Mouse (Mus musculus) forebrain, postnatal 0 days (tissue): ENCODE data around the gene Trem1. TPM values are rescaled to one million over a fixed set of nuclear protein-coding genes. Genes with fewer than 3 reads are reported as not detected.

Source experiments
- ATAC-seq: fragments of 200-750 bp; cut with Nextera tagmentation; 2 replicates; pipeline ENCODE4 v1.8.0; 2017; ENCODE audit warnings: mild to moderate bottlenecking, moderate library complexity
- DNase-seq: peaks from one replicate; pipeline ENCODE4 v3.0.0-alpha.2; 2015
- H3K27ac ChIP-seq: fragments of 300-500 bp; sonication (generic); 2 replicates; pipeline ENCODE4 v1.5.1; 2014; ENCODE audit warnings: low read depth, mild to moderate bottlenecking, antibody characterized with exemption, low read length, moderate library complexity, mixed read lengths
- H3K27me3 ChIP-seq: fragments of 300-500 bp; sonication (generic); 2 replicates; pipeline ENCODE4 v1.6.1; 2014; ENCODE audit warnings: mild to moderate bottlenecking, low read length, mixed read lengths; ENCODE audit not compliant: insufficient read depth
- H3K36me3 ChIP-seq: fragments of 300-500 bp; sonication (generic); 2 replicates; pipeline ENCODE4 v1.6.1; 2014; ENCODE audit warnings: mild to moderate bottlenecking, moderate library complexity; ENCODE audit not compliant: insufficient read depth
- H3K4me1 ChIP-seq: fragments of 300-500 bp; sonication (generic); 2 replicates; pipeline ENCODE4 v1.6.1; 2014; ENCODE audit warnings: antibody characterized with exemption; ENCODE audit not compliant: insufficient read depth
- H3K4me2 ChIP-seq: fragments of 300-500 bp; sonication (generic); 2 replicates; pipeline ENCODE4 v1.6.1; 2014; ENCODE audit warnings: low read depth, mild to moderate bottlenecking, moderate library complexity
- H3K4me3 ChIP-seq: fragments of 300-500 bp; sonication (generic); 2 replicates; pipeline ENCODE4 v1.5.1; 2014; ENCODE audit warnings: low read depth, low read length, mixed read lengths
- H3K9ac ChIP-seq: fragments of 300-500 bp; sonication (generic); 2 replicates; pipeline ENCODE4 v1.6.1; 2014; ENCODE audit warnings: mild to moderate bottlenecking
- H3K9me3 ChIP-seq: fragments of 300-500 bp; sonication (generic); 2 replicates; pipeline ENCODE4 v1.6.1; 2016; ENCODE audit warnings: low read length
- CTCF ChIP-seq: sonication (generic); IDR thresholded peaks from 2 replicates; pipeline ENCODE4 v1.5.1; 2016; ENCODE audit warnings: antibody characterized with exemption, control low read depth, low read depth
- WGBS: fragments of 180-500 bp; shearing (Covaris S2); extraction: QIAGEN DNeasy Blood & Tissue Kit; methylation state at CpG from one replicate; pipeline ENCODE4 v1.1.7; 2014; 5-methylcytosine and 5-hydroxymethylcytosine counted together
- polyA plus RNA-seq: library from polyadenylated mRNA; unstranded; fragments of >200 nt; fragmentation: Nextera tagmentation; extraction: Ambion mirVana; gene quantifications from 2 replicates; pipeline ENCODE4 v1.2.1, GENCODE M21; 2015
- total RNA-seq: library from RNA; depleted of rRNA; stranded (reverse); fragments of >200 nt; gene quantifications from 2 replicates; pipeline ENCODE4 v1.2.3, GENCODE M21; 2014

Gene Trem1
- total and polyA plus RNA-seq, 2 experiments from 2014 or later, result 0.08 to 0.24 TPM

- no peaks in the 10 kb centered on the region for H3K27me3 ChIP-seq
- 89% methylated on average over 4 of the region's 4 CpGs for WGBS
- H3K9ac ChIP-seq, result no peak overlapping the region
- H3K4me2 ChIP-seq, result no peak overlapping the region
- no peak overlapping the region for H3K27ac ChIP-seq
- TF ChIP-seq CTCF, result no peak
- no peaks in the 10 kb centered on the region for H3K4me1 ChIP-seq
- no peaks in the 10 kb centered on the region for H3K9me3 ChIP-seq
- ATAC-seq (no peak), DNase-seq (no peak)
- H3K36me3 ChIP-seq, result no peaks in the 10 kb centered on the region
- no peak overlapping the region for H3K4me3 ChIP-seq
These were observed 1.2 kb downstream of the Trem1 start for GRCm38 (mm10) chr17:48233789-48234188.

GRCm38 (mm10) chr17:48234550-48234949 lies 2.0 kb downstream of the Trem1 start:
- H3K4me1 ChIP-seq, result no peaks in the 10 kb centered on the region
- H3K27me3 ChIP-seq, result no peaks in the 10 kb centered on the region
- no peak for ATAC-seq
- H3K4me3 ChIP-seq, result no peak overlapping the region
- no peak overlapping the region for H3K9ac ChIP-seq
- H3K27ac ChIP-seq, result no peak overlapping the region
- 78% methylated on average over 5 of the region's 5 CpGs for whole genome bisulfite sequencing
- TF ChIP-seq CTCF, result no peak
- DNase-seq, result no peak
- H3K36me3 ChIP-seq, result no peaks in the 10 kb centered on the region
- H3K9me3 ChIP-seq, result no peaks in the 10 kb centered on the region
- no peak overlapping the region for H3K4me2 ChIP-seq

DNA sequence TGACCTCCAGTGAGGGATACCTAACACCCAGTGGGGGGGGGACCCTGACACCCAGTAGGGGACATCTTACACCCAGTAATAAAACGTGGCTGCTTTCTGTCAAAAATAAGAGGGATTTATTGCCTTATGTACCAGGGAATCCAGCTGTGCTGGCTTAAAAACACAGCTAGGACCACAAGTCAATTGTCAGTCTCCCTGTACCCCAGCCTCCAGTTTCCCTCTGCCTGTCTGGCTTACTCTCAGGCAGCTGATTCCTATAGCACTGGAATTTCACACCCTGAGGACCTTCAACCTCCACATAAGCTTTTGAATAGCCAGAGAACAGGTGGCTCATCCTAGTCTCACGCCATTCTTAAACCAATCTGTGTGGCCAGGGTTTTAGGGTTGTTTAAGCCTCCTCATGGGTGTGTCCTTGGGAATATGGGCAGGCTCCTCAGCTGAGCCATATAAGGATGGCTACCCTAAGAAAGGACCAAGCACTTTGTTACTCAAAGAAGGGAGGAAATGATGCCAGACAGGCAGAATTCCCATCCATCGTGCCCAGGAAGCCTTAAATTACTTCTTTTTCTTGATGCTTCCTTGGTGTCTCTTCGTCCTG lies 3.3 kb downstream of the Trem1 start:
- Histone ChIP-seq H3K4me1 (no peaks in the 10 kb centered on the region), H3K36me3 (no peaks in the 10 kb centered on the region), H3K27ac (no peak overlapping the region), H3K27me3 (no peaks in the 10 kb centered on the region), H3K4me3 (no peak overlapping the region), H3K4me2 (no peak overlapping the region), H3K9me3 (no peaks in the 10 kb centered on the region), H3K9ac (no peak overlapping the region)
- no peak for DNase-seq
- 66% methylated on average over 4 of the region's 4 CpGs for WGBS
- no peak for TF ChIP-seq CTCF
- no peak for ATAC-seq

DNA sequence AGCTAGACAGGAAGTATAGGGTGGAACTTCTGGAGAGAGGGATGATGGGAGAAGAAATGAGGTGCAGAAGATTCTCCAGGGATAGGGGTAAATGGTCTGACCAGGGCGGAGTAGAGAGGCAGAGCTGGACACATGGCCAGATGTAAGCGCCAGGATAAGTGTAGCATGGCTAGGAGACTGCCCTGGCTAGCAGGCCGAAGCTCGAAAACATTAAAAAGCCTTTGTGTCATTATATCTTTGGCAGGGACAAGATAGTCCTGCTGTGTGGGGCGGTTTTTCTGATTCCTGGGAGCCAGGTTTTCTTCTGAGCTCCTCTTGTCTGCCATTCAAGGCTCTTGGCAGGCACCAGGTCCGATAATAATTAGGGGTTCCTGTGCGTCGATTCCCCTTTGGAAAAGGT lies 5.1 kb downstream of the Trem1 start:
- Histone ChIP-seq H3K4me3 (no peak overlapping the region), H3K9ac (no peak overlapping the region), H3K9me3 (no peaks in the 10 kb centered on the region), H3K27me3 (no peaks in the 10 kb centered on the region), H3K27ac (no peak overlapping the region), H3K36me3 (no peaks in the 10 kb centered on the region), H3K4me1 (no peaks in the 10 kb centered on the region), H3K4me2 (no peak overlapping the region)
- ATAC-seq (no peak), DNase-seq (no peak)
- TF ChIP-seq CTCF, result no peak
- 85% methylated on average over 8 of the region's 8 CpGs for WGBS

- TF ChIP-seq CTCF, result no peak
- 82% methylated on average over 11 of the region's 11 CpGs for WGBS
- no peak within 1 kb of the TSS for H3K4me3 ChIP-seq
- H3K36me3 ChIP-seq, result no peaks in the 10 kb centered on the region
- H3K27ac ChIP-seq, result no peak within 1 kb of the TSS
- H3K9ac ChIP-seq, result no peak within 1 kb of the TSS
- no peaks in the 10 kb centered on the region for H3K27me3 ChIP-seq
- no peaks in the 10 kb centered on the region for H3K9me3 ChIP-seq
- DNase-seq (no peak), ATAC-seq (no peak)
- H3K4me2 ChIP-seq, result no peak within 1 kb of the TSS
- H3K4me1 ChIP-seq, result no peaks in the 10 kb centered on the region
These were observed 14.8 kb downstream of the Trem1 start, which contains the start of gene Trem3 for GRCm38 (mm10) chr17:48247221-48247928. Gene Trem3, plus strand, starts transcription at chr17:48247777.

GRCm38 (mm10) chr17:48249039-48249438 lies 16.5 kb downstream of the Trem1 start:
- DNase-seq, result no peak
- H3K27ac ChIP-seq, result no peak overlapping the region
- no peak for TF ChIP-seq CTCF

DNA sequence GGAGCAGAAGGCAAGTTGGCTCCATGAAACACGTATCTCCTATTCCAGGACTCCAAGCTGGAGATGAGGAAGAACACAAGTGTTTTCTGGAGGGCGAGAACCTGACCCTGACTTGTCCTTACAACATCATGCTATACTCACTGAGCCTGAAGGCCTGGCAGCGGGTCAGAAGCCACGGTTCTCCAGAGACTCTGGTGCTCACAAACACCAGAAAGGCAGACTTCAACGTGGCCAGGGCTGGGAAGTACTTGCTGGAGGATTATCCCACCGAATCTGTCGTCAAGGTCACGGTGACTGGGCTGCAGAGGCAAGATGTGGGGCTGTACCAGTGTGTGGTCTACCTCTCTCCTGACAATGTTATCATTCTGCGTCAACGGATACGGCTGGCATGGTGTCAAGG lies 16.9 kb downstream of the Trem1 start:
- H3K4me3 ChIP-seq, result no peak overlapping the region
- no peak for TF ChIP-seq CTCF
- DNase-seq, result no peak
- ATAC-seq, result no peak
- H3K36me3 ChIP-seq, result no peaks in the 10 kb centered on the region
- 84% methylated on average over 11 of the region's 11 CpGs for WGBS
- no peak overlapping the region for H3K9ac ChIP-seq
- H3K4me2 ChIP-seq, result no peak overlapping the region
- H3K9me3 ChIP-seq, result no peaks in the 10 kb centered on the region
- H3K27me3 ChIP-seq, result no peaks in the 10 kb centered on the region
- no peaks in the 10 kb centered on the region for H3K4me1 ChIP-seq
- no peak overlapping the region for H3K27ac ChIP-seq

More at GRCm38 (mm10) chr17:48249039-48249438, 16.5 kb downstream of the Trem1 start:
- Histone ChIP-seq H3K4me3 (no peak overlapping the region), H3K4me2 (no peak overlapping the region), H3K27me3 (no peaks in the 10 kb centered on the region), H3K9ac (no peak overlapping the region), H3K9me3 (no peaks in the 10 kb centered on the region), H3K36me3 (no peaks in the 10 kb centered on the region), H3K4me1 (no peaks in the 10 kb centered on the region)
- no peak for ATAC-seq
